Comparison of ENCODE assay signal across 10 mouse cellular contexts in genomic region chr6:51060848-51061535, GRCm38 (mm10).
DNase-seq lines count a peak whose midpoint lies in the region; ATAC-seq lines count a peak whose summit lies in the region.
"Had no signal": no experiment of that assay in that cellular context is flagged by ENCODE, and none has a peak within 500 bp of the region (broad histone marks: within the 10 kb centered on the region; RNA-seq: fewer than 3 reads in every experiment).

No protein-coding gene starts in this region.

- no peak overlapping the region for H3K4me3 ChIP-seq in midbrain, embryonic 10.5 days
- no peak overlapping the region for H3K4me3 ChIP-seq in midbrain, embryonic 11.5 days (ENCODE audit: low read depth, low read length)
- no peak overlapping the region for H3K4me3 ChIP-seq in embryonic facial prominence, embryonic 12.5 days
- H3K4me3 ChIP-seq in forebrain, embryonic 14.5 days (ENCODE audit: low read depth, low read length) = no peak overlapping the region
- H3K4me3 ChIP-seq in limb, embryonic 13.5 days = no peak overlapping the region
- H3K4me3 ChIP-seq: lung, embryonic 15.5 days had no signal

- H3K36me3 ChIP-seq in midbrain, embryonic 10.5 days = no peaks in the 10 kb centered on the region
- H3K36me3 ChIP-seq in midbrain, embryonic 11.5 days (ENCODE audit: control insufficient read depth, insufficient read depth, low read length) = no peaks in the 10 kb centered on the region
- no peaks in the 10 kb centered on the region for H3K36me3 ChIP-seq in embryonic facial prominence, embryonic 12.5 days
- no peaks in the 10 kb centered on the region for H3K36me3 ChIP-seq in forebrain, embryonic 14.5 days (ENCODE audit: control insufficient read depth, insufficient read depth, low read length)
- H3K36me3 ChIP-seq in limb, embryonic 13.5 days = no peaks in the 10 kb centered on the region
- H3K36me3 ChIP-seq: G1E; lung, embryonic 15.5 days had no signal

- no peaks in the 10 kb centered on the region for H3K9me3 ChIP-seq in midbrain, embryonic 10.5 days (replicated peaks)
- no peaks in the 10 kb centered on the region for H3K9me3 ChIP-seq in midbrain, embryonic 11.5 days (ENCODE audit: control insufficient read depth, low read length)
- H3K9me3 ChIP-seq in embryonic facial prominence, embryonic 12.5 days = no peaks in the 10 kb centered on the region
- no peaks in the 10 kb centered on the region for H3K9me3 ChIP-seq in forebrain, embryonic 14.5 days (replicated peaks; ENCODE audit: control insufficient read depth, low read length)
- H3K9me3 ChIP-seq in limb, embryonic 13.5 days = no peaks in the 10 kb centered on the region
- H3K9me3 ChIP-seq: G1E; lung, embryonic 15.5 days had no signal

- H3K4me1 ChIP-seq in midbrain, embryonic 10.5 days = peaks cover 77% of the 10 kb centered on the region
- H3K4me1 ChIP-seq in midbrain, embryonic 11.5 days (ENCODE audit: control insufficient read depth, insufficient read depth, low read length) = peaks cover 19% of the 10 kb centered on the region; the same call in 1 of the 2 replicates
- H3K4me1 ChIP-seq in embryonic facial prominence, embryonic 12.5 days = peaks cover 17% of the 10 kb centered on the region
- H3K4me1 ChIP-seq in forebrain, embryonic 14.5 days (ENCODE audit: control insufficient read depth, insufficient read depth, low read length) = peaks cover 35% of the 10 kb centered on the region
- H3K4me1 ChIP-seq in limb, embryonic 13.5 days = peaks cover 34% of the 10 kb centered on the region

- H3K27me3 ChIP-seq in midbrain, embryonic 10.5 days (ENCODE audit: low read depth, poor library complexity, severe bottlenecking) = no peaks in the 10 kb centered on the region
- no peaks in the 10 kb centered on the region for H3K27me3 ChIP-seq in midbrain, embryonic 11.5 days (ENCODE audit: control insufficient read depth, insufficient read depth, low read length)
- no peaks in the 10 kb centered on the region for H3K27me3 ChIP-seq in embryonic facial prominence, embryonic 12.5 days
- H3K27me3 ChIP-seq in forebrain, embryonic 14.5 days (replicated peaks; ENCODE audit: control insufficient read depth, insufficient read depth, low read length) = no peaks in the 10 kb centered on the region
- peaks cover 69% of the 10 kb centered on the region for H3K27me3 ChIP-seq in limb, embryonic 13.5 days
- H3K27me3 ChIP-seq: lung, embryonic 15.5 days had no signal

- 67% methylated on average over 17 of the region's 17 CpGs for WGBS in midbrain, embryonic 10.5 days
- WGBS in midbrain, embryonic 11.5 days = 58% methylated on average over 17 of the region's 17 CpGs
- 38% methylated on average over 17 of the region's 17 CpGs for WGBS in embryonic facial prominence, embryonic 12.5 days
- 34% methylated on average over 17 of the region's 17 CpGs for WGBS in forebrain, embryonic 14.5 days
- WGBS in limb, embryonic 13.5 days = 37% methylated on average over 17 of the region's 17 CpGs

- ATAC-seq in midbrain, embryonic 11.5 days (ENCODE audit: low FRiP score) = no peak
- no peak for ATAC-seq in embryonic facial prominence, embryonic 12.5 days (ENCODE audit: insufficient number of reproducible peaks, insufficient read depth, low FRiP score, low TSS enrichment)
- no peak for ATAC-seq in forebrain, embryonic 14.5 days
- no peak; the same call in 1 of the 2 replicates for ATAC-seq in limb, embryonic 13.5 days (ENCODE audit: low FRiP score, low read depth)

- peak overlapping the region; percentile 85 for H3K27ac ChIP-seq in midbrain, embryonic 10.5 days (replicated peaks)
- no peak overlapping the region for H3K27ac ChIP-seq in midbrain, embryonic 11.5 days (ENCODE audit: low read depth, low read length)
- peak overlapping the region; percentile 67 for H3K27ac ChIP-seq in embryonic facial prominence, embryonic 12.5 days
- peak overlapping the region; percentile 63 for H3K27ac ChIP-seq in forebrain, embryonic 14.5 days (ENCODE audit: low read depth, low read length)
- peak overlapping the region; percentile 67; the same call in 1 of the 2 replicates for H3K27ac ChIP-seq in limb, embryonic 13.5 days
- H3K27ac ChIP-seq: lung, embryonic 15.5 days had no signal

- DNase-seq in midbrain, embryonic 10.5 days (ENCODE audit: low spot score) = no peak
- DNase-seq in midbrain, embryonic 11.5 days (ENCODE audit: low spot score, missing footprints) = no peak
- peak; percentile 60 for DNase-seq in forebrain, embryonic 14.5 days (ENCODE audit: low spot score)
- DNase-seq in yolk sac, embryonic 10.5 days (ENCODE audit: low spot score) = no peak
- no peak for DNase-seq in frontal cortex, postnatal 10 days (ENCODE audit: low spot score in 2 of 2)
- DNase-seq: gastrocnemius, postnatal 25 days had no signal

- H3K4me2 ChIP-seq in midbrain, embryonic 11.5 days = no peak overlapping the region
- no peak overlapping the region for H3K4me2 ChIP-seq in embryonic facial prominence, embryonic 12.5 days (replicated peaks)
- no peak overlapping the region for H3K4me2 ChIP-seq in forebrain, embryonic 14.5 days (ENCODE audit: low read length)
- peak overlapping the region; percentile 4; the same call in 1 of the 2 replicates for H3K4me2 ChIP-seq in limb, embryonic 13.5 days (replicated peaks)
- H3K4me2 ChIP-seq: lung, embryonic 15.5 days had no signal

- no peak overlapping the region for H3K9ac ChIP-seq in midbrain, embryonic 11.5 days (ENCODE audit: low read length)
- no peak overlapping the region for H3K9ac ChIP-seq in embryonic facial prominence, embryonic 12.5 days
- H3K9ac ChIP-seq in forebrain, embryonic 14.5 days (ENCODE audit: low read length) = no peak overlapping the region
- H3K9ac ChIP-seq in limb, embryonic 13.5 days = no peak overlapping the region; the same call in 1 of the 2 replicates
- H3K9ac ChIP-seq: lung, embryonic 15.5 days had no signal
